ENCODE assay signal across 9 mouse cellular contexts in genomic region chr16:35541661-35542420, GRCm38 (mm10). TPM values are rescaled to one million over a fixed set of nuclear protein-coding genes. Genes with fewer than 3 reads are reported as not detected.
DNase-seq lines count a peak whose midpoint lies in the region; ATAC-seq and TF ChIP-seq lines count a peak whose summit lies in the region.
"Had no signal": no experiment of that assay in that cellular context is flagged by ENCODE, and none has a peak within 500 bp of the region (broad histone marks: within the 10 kb centered on the region; RNA-seq: fewer than 3 reads in every experiment).

No protein-coding gene starts in this region.

- POLR2A ChIA-PET in Patski (lab: Charles Lee) = interaction anchor here (0.9 to 1.9 kb wide), 4 partner anchors 9 to 90 kb away, joined by 3 to 8 read pairs (median 4); no protein-coding TSS in a partner anchor

- in situ Hi-C loops in Patski (cut with MboI; ENCODE audit: low pct_unique_long_range_greater_than_20kb) = loop anchor here (5.0 kb wide), 1 partner anchor 85 kb away; no protein-coding TSS in a partner anchor

- DNase-seq in heart, adult 18-20 months = no peak
- DNase-seq in Patski (ENCODE audit: low read depth, low spot score) = no peak
- peak; percentile 53 for DNase-seq in embryo, embryonic 11.5 days (ENCODE audit: low read depth, low spot score)
- no peak for DNase-seq in liver, embryonic 13.5 days

- H3K27ac ChIP-seq in heart, embryonic 12.5 days (ENCODE audit: poor library complexity, severe bottlenecking) = no peak overlapping the region
- H3K27ac ChIP-seq in hindbrain, embryonic 12.5 days = peak overlapping the region; percentile 81
- H3K27ac ChIP-seq in liver, embryonic 13.5 days = no peak overlapping the region
- H3K27ac ChIP-seq in stomach, embryonic 14.5 days (ENCODE audit: low read length) = no peak overlapping the region

- no peak for TF ChIP-seq CTCF in Patski (IDR thresholded peaks at IDR 0.05)

- peak; percentile 42; the same call in 1 of the 2 replicates for ATAC-seq in heart, embryonic 12.5 days (ENCODE audit: insufficient number of reproducible peaks, low FRiP score)
- peak; percentile 24 for ATAC-seq in Patski
- peak; percentile 57 for ATAC-seq in hindbrain, embryonic 12.5 days (ENCODE audit: low FRiP score)
- no peak for ATAC-seq in liver, embryonic 13.5 days (ENCODE audit: low read depth)
- ATAC-seq in stomach, embryonic 14.5 days (ENCODE audit: insufficient number of reproducible peaks, insufficient read depth, low FRiP score, low read depth) = 0 out of 2 replicates have a peak, but pooled peaks have one; percentile 24
- ATAC-seq in granulocyte monocyte progenitor cell, adult 5-6 weeks (replicated peaks; ENCODE audit: poor library complexity, severe bottlenecking) = no peak

- H3K4me2 ChIP-seq in heart, embryonic 12.5 days = peak overlapping the region; percentile 81
- H3K4me2 ChIP-seq in hindbrain, embryonic 12.5 days (replicated peaks) = peak overlapping the region; percentile 80
- H3K4me2 ChIP-seq in liver, embryonic 13.5 days = peak overlapping the region; percentile 64
- H3K4me2 ChIP-seq in stomach, embryonic 14.5 days (replicated peaks; ENCODE audit: low read depth, low read length) = peak overlapping the region; percentile 99

- peak overlapping the region; percentile 49 for H3K4me3 ChIP-seq in heart, embryonic 12.5 days
- H3K4me3 ChIP-seq in hindbrain, embryonic 12.5 days = peak overlapping the region; percentile 53
- peak overlapping the region; percentile 46 for H3K4me3 ChIP-seq in liver, embryonic 13.5 days (replicated peaks)
- peak overlapping the region; percentile 62 for H3K4me3 ChIP-seq in stomach, embryonic 14.5 days (ENCODE audit: low read depth, low read length)

- CTCF ChIA-PET in Patski (lab: Charles Lee) = interaction anchor here (0.7 to 5.8 kb wide), 11 partner anchors 10 to 222 kb away, joined by 3 to 88 read pairs (median 9); no protein-coding TSS in a partner anchor

- H3K9me3 ChIP-seq in heart, embryonic 12.5 days (replicated peaks) = no peaks in the 10 kb centered on the region
- no peaks in the 10 kb centered on the region; the same call in 1 of the 2 replicates for H3K9me3 ChIP-seq in hindbrain, embryonic 12.5 days (replicated peaks)
- no peaks in the 10 kb centered on the region for H3K9me3 ChIP-seq in liver, embryonic 13.5 days (replicated peaks)
- H3K9me3 ChIP-seq in stomach, embryonic 14.5 days (ENCODE audit: control insufficient read depth, low read depth, low read length) = no peaks in the 10 kb centered on the region

- H3K27me3 ChIP-seq in heart, embryonic 12.5 days (replicated peaks) = peaks cover 80% of the 10 kb centered on the region
- H3K27me3 ChIP-seq in Patski = peaks cover 42% of the 10 kb centered on the region
- peaks cover 11% of the 10 kb centered on the region; the same call in 1 of the 2 replicates for H3K27me3 ChIP-seq in hindbrain, embryonic 12.5 days
- peaks cover 81% of the 10 kb centered on the region for H3K27me3 ChIP-seq in liver, embryonic 13.5 days
- H3K27me3 ChIP-seq in stomach, embryonic 14.5 days (ENCODE audit: control insufficient read depth, insufficient read depth, low read length) = peaks cover 19% of the 10 kb centered on the region

- WGBS in heart, embryonic 12.5 days = under 1% methylated on average over 53 of the region's 54 CpGs
- 1% methylated on average over 50 of the region's 54 CpGs for WGBS in hindbrain, embryonic 12.5 days
- 4% methylated on average over 52 of the region's 54 CpGs for WGBS in liver, embryonic 13.5 days (ENCODE audit: insufficient replicate concordance)
- under 1% methylated on average over 53 of the region's 54 CpGs for WGBS in stomach, embryonic 14.5 days

- no peaks in the 10 kb centered on the region for H3K36me3 ChIP-seq in heart, embryonic 12.5 days
- no peaks in the 10 kb centered on the region for H3K36me3 ChIP-seq in hindbrain, embryonic 12.5 days
- H3K36me3 ChIP-seq in liver, embryonic 13.5 days = no peaks in the 10 kb centered on the region
- H3K36me3 ChIP-seq in stomach, embryonic 14.5 days (ENCODE audit: control insufficient read depth, insufficient read depth, low read length) = no peaks in the 10 kb centered on the region

- H3K9ac ChIP-seq in heart, embryonic 12.5 days = peak overlapping the region; percentile 64
- H3K9ac ChIP-seq in hindbrain, embryonic 12.5 days = peak overlapping the region; percentile 87
- H3K9ac ChIP-seq in liver, embryonic 13.5 days = no peak overlapping the region
- peak overlapping the region; percentile 10; the same call in 1 of the 2 replicates for H3K9ac ChIP-seq in stomach, embryonic 14.5 days (replicated peaks; ENCODE audit: low read depth, low read length)

- H3K4me1 ChIP-seq in heart, embryonic 12.5 days (replicated peaks) = peaks cover 23% of the 10 kb centered on the region
- H3K4me1 ChIP-seq in hindbrain, embryonic 12.5 days = peaks cover 20% of the 10 kb centered on the region
- 0 out of 2 replicates have a peak, but pooled peaks cover 4% of the 10 kb centered on the region for H3K4me1 ChIP-seq in liver, embryonic 13.5 days (replicated peaks)
- peaks cover 4% of the 10 kb centered on the region; the same call in 1 of the 2 replicates for H3K4me1 ChIP-seq in stomach, embryonic 14.5 days (ENCODE audit: control insufficient read depth, insufficient read depth, low read length)

RNA-seq across cellular contexts. Expression of gene Sema5b, which starts 0.9 kb away (rescaled TPM):
- polyA plus RNA-seq in heart, embryonic 12.5 days (2016; fragmentation: Nextera tagmentation; extraction: Ambion mirVana) = 2.7 and 3.2 TPM in 2 replicates
- total RNA-seq in heart, adult 18-20 months (2021) = 1 to 10 TPM; 3.2 to 3.8 TPM
- polyA plus RNA-seq in Patski (2021) = 22.4 TPM
- polyA plus RNA-seq in hindbrain, embryonic 12.5 days (2016; fragmentation: Nextera tagmentation; extraction: Ambion mirVana) = 36.7 and 42.9 TPM in 2 replicates
- 0.12 and 0.14 TPM in 2 replicates for polyA plus RNA-seq in liver, embryonic 13.5 days (2015; fragmentation: Nextera tagmentation; extraction: Ambion mirVana)
- polyA plus RNA-seq in stomach, embryonic 14.5 days (2014; fragmentation: Nextera tagmentation; extraction: Ambion mirVana) = 5.2 and 6.1 TPM in 2 replicates
- total RNA-seq in granulocyte monocyte progenitor cell, adult 5-6 weeks (2014; fragmentation: Nextera tagmentation) = not detected in 2 replicates
- not detected in 2 replicates for total RNA-seq in granulocyte monocyte progenitor cell, adult 5-6 weeks (2017)
- total RNA-seq: MEL had no signal

RNA-seq across cellular contexts. Expression of gene Pdia5, which starts 51.2 kb away (rescaled TPM):
- polyA plus RNA-seq in heart, embryonic 12.5 days (2016; fragmentation: Nextera tagmentation; extraction: Ambion mirVana) = 31.6 and 32.9 TPM in 2 replicates
- 1 to 10 TPM; 4.6 to 4.9 TPM for total RNA-seq in heart, adult 18-20 months (2021)
- 22.2 TPM for polyA plus RNA-seq in Patski (2021)
- 25.5 and 27.6 TPM in 2 replicates for polyA plus RNA-seq in hindbrain, embryonic 12.5 days (2016; fragmentation: Nextera tagmentation; extraction: Ambion mirVana)
- 46.7 and 51.8 TPM in 2 replicates for polyA plus RNA-seq in liver, embryonic 13.5 days (2015; fragmentation: Nextera tagmentation; extraction: Ambion mirVana)
- 20.4 and 23.5 TPM in 2 replicates for polyA plus RNA-seq in stomach, embryonic 14.5 days (2014; fragmentation: Nextera tagmentation; extraction: Ambion mirVana)
- total RNA-seq in granulocyte monocyte progenitor cell, adult 5-6 weeks (2014; fragmentation: Nextera tagmentation) = 31.8 and 32.9 TPM in 2 replicates
- 11.1 and 11.5 TPM in 2 replicates for total RNA-seq in granulocyte monocyte progenitor cell, adult 5-6 weeks (2017)
- total RNA-seq: MEL had no signal

Comparison
In these comparisons a context has a peak if more than half of its experiments do, and no peak if none do; other contexts are left out.
1. ATAC-seq: peak in heart, embryonic 12.5 days (single experiment), Patski (single experiment), hindbrain, embryonic 12.5 days (single experiment) and stomach, embryonic 14.5 days (single experiment); none in liver, embryonic 13.5 days (single experiment) and granulocyte monocyte progenitor cell, adult 5-6 weeks (single experiment).
2. Peak in every context shown above with its lines, with median percentiles within 50 percentile points of each other: H3K4me2 ChIP-seq and H3K4me3 ChIP-seq.